Mouse (Mus musculus): ENCODE results near the gene Iffo1. TPM values are rescaled to one million over a fixed set of nuclear protein-coding genes. Genes with fewer than 3 reads are reported as not detected.

Iffo1 gene
- total RNA-seq (2021) = 10 to 100 TPM; 63.4 to 77.7 TPM

DNA sequence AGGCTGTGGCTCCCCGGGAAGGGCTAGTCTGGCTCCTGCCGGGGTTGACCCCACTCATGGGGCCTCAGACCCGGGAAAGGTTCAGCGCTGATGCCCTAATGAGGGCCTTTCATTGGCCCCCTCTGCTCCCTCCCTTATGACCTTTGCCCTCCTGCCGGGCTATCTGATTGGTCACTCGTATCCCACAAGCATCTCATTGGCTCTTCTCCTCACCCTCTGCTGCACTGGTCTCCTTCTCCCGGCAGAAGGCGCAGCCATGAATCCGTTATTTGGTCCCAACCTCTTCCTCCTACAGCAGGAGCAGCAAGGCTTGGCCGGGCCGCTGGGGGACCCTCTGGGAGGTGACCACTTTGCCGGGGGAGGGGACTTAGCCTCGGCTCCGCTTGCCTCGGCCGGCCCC is at the start of gene Iffo1:
Gene Iffo1, plus strand, starts transcription at position 241 of the 400 bp plus-strand sequence.
- peak; percentile 79 to 80 for DNase-seq (ENCODE audit: extremely low spot score in 1 of 2, low spot score in 1 of 2)

GRCm38 (mm10) chr6:125095391-125096278 is 49.4 kb upstream of the Iffo1 start, which contains the start of gene Chd4:
Gene Chd4 (plus strand): TSS chr6:125095981.
- DNase-seq (ENCODE audit: extremely low spot score in 1 of 2, low spot score in 1 of 2) = peak; percentile 86 to 93

GRCm38 (mm10) chr6:125096279-125096596 is 48.8 kb upstream of the Iffo1 start:
- DNase-seq (ENCODE audit: extremely low spot score in 1 of 2, low spot score in 1 of 2) = no peak

DNA sequence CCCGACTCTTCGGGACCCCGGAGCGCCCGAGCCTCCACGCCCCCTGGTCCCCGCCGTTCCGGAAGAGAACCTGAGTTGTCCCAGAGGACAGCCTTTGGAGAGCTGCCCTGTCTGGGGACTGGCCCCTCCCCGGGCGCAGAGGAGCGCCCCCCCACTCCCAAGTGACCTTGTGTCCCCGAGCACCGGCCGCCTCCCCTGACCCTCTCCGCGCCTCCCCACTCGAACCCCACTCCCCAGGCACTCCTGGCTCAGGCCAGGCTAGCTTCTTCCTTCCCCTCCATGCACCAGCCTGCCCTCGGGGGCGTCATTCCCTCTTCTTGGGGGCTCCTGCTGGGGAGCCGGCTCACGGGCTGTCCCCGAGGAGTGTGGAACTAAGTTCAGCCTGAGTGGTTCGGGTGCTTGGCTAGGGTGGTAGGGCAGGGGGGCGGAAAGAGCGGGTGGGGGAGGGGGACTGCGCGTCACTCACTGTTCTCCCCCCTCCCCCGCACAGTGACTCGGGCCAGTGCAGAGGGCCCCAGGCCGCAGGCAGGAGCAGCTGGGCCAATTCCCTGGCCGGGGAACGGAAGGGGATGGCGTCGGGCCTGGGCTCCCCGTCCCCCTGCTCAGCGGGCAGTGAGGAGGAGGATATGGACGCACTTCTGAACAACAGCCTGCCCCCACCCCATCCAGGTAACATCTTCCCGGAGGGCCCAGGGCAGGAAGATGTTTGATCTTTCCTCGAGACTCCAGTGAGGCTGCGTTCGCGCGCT is 48.3 kb upstream of the Iffo1 start:
- DNase-seq (ENCODE audit: extremely low spot score in 1 of 2, low spot score in 1 of 2) = peak in 1 of 2 experiments; percentile 35

DNA sequence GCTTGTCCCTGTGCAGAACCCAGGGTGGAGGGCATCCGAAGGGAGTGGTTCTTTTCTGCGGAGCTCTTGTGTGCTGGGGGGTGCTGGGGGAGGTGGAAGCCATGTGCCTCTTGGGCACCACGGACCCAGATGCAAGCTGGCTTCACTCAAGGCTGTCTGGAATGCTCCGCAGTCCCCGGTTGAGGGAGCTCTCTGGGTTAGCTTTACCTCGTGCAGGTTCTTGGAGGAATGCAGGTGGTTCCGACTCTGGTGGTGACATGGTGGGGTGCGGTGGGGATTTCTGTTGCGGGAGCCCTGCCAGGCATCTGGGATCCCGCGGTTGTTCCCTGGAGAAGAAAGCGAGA is 47.7 kb upstream of the Iffo1 start:
- DNase-seq (ENCODE audit: extremely low spot score in 1 of 2, low spot score in 1 of 2) = peak in 1 of 2 experiments; percentile 31

DNA sequence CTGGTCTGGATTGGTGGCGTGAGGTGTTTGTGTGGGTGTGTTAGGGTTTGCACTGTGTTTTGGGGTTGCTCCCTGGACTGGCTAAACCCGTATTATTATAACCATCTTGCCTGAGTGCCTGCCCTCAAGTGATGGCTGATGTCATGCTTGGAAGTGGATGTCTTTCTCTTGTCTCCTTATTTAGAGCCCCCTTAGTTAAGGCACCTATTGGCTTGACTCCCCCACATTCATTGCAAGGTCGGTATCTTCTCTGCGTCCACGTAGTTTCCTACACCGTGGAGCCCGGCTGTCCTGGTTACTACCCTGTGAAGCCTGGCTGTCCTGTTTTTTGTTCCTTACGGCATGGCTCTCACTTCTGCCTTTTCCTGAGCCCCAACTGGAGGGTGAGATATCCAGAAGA is 47.1 kb upstream of the Iffo1 start:
- DNase-seq (ENCODE audit: extremely low spot score in 1 of 2, low spot score in 1 of 2) = no peak

DNA sequence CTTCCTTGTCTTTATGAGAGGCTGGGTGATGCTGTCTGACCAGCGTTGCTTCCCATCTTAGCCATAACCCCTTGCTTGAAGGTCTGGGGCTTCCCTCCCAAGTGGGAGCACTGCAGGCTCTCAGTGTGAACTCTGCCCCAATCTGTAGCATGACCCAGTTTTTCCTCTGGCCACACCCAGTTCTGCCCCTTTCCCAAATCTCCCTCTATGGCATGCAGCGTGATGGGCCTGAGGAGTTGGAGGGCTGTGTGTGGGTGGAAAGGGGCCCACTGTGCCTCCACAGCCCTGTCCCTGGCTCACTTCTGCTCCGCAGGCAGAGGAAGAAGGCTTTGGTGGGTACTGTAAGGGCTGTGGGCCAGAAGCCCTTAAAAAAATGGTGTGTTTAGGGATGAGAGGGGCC is 46.5 kb upstream of the Iffo1 start:
- no peak for DNase-seq (ENCODE audit: extremely low spot score in 1 of 2, low spot score in 1 of 2)

DNA sequence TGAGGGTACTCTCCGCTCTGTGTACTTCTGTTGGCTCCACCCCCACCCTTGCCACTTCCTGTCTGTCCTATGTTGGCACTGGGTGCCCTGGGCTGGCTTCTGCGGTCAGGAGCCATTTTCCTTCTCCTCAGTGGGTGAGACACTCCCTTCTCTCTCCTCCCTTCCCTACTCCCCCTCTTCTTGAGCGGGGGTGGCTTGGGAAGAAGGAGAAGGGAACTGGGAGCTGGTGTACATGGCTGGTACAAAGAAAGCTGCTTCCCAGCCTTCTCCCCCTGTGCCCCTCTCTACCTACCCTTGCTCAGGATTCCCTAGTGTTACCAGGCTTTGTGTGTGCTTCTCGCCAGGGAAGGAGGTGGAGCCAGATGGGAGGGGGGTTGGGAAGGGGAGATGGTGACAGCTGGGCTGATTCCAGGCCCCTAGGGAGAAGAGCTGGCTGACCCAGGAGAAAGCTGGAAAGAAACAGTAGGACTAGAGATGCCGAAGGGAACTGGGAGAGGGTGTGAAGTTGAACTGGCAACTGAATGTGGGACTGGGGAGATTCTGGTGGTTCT is 45.5 kb upstream of the Iffo1 start:
- DNase-seq (ENCODE audit: extremely low spot score in 1 of 2, low spot score in 1 of 2) = no peak

DNA sequence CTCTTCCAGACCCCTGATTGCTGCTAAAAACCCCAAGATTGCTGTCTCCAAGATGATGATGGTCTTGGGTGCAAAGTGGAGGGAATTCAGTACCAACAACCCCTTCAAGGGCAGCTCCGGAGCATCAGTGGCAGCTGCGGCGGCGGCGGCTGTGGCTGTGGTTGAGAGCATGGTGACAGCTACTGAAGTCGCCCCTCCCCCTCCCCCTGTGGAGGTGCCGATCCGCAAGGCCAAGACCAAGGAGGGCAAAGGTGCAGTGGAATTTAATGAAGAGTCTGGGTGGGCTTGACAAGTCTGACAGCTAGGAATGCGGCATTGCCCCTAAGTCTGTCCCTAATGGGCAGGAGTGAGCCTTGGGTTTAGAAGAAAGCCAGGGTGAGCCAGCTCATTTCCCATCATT is 43.6 kb upstream of the Iffo1 start:
- DNase-seq (ENCODE audit: extremely low spot score in 1 of 2, low spot score in 1 of 2) = no peak

GRCm38 (mm10) chr6:125104223-125104622 is 40.8 kb upstream of the Iffo1 start:
- no peak for DNase-seq (ENCODE audit: extremely low spot score in 1 of 2, low spot score in 1 of 2)

DNA sequence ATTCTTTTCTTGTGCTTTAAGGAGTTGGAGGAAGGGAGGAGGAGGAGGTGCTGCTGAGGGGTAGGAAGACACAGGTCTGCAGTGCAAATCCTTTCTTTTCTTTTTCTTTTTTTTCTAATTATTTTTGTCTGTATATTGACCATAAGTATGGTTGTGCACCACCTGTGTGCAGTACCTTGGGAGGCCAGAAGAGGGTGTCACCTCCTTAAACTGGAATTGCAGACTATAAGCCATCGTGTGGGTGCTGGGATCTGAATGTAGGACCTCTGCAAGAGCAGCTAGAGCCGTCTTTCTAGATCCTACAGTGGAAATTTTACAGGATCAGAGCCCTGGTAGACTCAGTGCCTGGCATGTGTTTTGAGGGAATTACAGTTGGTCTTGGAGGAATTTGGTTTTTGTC is 37.3 kb upstream of the Iffo1 start:
- DNase-seq (ENCODE audit: extremely low spot score in 1 of 2, low spot score in 1 of 2) = no peak

DNA sequence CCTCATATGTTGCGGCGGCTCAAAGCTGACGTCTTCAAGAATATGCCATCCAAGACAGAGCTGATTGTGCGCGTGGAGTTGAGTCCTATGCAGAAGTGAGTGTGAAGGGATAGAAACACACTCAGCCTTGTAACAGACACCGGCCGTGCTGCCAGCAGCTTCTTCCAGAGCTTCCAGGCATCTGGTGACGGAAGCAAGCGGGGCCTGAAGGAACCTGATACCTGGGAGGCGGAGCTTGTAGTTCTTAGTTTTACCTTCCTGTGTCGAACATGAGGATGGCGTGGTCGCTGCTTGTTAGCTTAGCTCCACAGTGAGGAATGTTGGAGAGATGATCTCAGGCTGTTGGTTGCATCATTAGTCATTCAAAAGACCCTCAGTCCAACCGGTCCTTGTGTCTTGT is 35.7 kb upstream of the Iffo1 start:
- no peak for DNase-seq (ENCODE audit: extremely low spot score in 1 of 2, low spot score in 1 of 2)

DNA sequence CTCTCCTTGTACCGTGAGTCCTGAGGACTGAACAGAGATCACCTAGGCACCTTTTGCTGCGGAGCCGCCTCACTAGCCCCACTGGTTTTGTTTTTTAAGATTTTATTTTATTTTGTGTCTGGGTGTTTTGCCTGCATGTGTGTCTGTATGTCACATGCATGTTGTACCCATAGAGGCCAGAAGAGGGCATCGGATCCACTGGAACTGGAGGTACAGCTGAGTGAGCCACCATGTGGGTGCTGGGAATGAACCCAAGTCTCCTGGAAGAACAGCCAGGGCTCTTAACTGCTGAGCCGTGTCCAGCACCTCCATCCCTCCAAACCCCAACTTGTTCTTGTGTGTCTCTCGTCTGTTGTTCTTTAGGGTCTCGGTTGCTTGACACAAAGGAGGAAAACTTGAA is 34.1 kb upstream of the Iffo1 start:
- peak in 1 of 2 experiments; percentile 41 for DNase-seq (ENCODE audit: extremely low spot score in 1 of 2, low spot score in 1 of 2)

GRCm38 (mm10) chr6:125112553-125112952 is 32.5 kb upstream of the Iffo1 start:
- no peak for DNase-seq (ENCODE audit: extremely low spot score in 1 of 2, low spot score in 1 of 2)

DNA sequence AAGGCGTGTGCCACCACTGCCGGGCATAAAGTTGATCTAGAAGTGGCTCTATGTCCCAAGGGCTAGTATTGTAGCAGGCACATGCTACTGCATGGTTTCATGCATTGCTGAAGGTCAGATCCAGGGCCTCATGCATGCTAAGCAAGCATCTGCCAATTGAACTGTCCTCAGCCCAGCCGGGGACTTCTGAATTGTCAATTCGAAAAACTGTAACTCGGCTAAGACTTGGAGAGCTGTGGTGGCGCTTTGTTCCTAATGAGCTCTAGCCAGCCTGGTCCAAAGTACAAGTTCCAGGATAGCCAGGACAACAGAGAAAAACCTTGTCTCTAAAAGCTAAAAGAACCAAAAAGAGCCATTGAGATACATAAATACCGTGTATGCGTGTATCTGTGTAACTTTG is 25.7 kb upstream of the Iffo1 start:
- no peak for DNase-seq (ENCODE audit: extremely low spot score in 1 of 2, low spot score in 1 of 2)

DNA sequence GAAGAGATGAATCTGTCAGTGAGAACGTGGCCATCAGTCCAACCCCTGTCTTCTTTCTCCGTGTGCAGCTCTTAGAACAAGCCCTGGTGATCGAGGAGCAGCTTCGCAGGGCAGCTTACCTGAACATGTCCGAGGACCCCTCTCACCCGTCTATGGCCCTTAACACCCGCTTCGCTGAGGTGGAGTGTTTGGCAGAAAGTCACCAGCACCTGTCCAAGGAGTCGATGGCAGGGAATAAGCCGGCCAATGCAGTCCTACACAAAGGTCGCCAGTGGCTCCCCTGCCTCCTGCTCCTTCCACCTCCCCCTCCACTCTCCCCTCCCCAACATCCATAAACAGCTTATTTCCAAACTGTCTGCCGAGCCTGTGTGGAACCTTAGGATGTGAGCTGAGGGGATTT is 16.3 kb upstream of the Iffo1 start:
- DNase-seq (ENCODE audit: extremely low spot score in 1 of 2, low spot score in 1 of 2) = no peak

DNA sequence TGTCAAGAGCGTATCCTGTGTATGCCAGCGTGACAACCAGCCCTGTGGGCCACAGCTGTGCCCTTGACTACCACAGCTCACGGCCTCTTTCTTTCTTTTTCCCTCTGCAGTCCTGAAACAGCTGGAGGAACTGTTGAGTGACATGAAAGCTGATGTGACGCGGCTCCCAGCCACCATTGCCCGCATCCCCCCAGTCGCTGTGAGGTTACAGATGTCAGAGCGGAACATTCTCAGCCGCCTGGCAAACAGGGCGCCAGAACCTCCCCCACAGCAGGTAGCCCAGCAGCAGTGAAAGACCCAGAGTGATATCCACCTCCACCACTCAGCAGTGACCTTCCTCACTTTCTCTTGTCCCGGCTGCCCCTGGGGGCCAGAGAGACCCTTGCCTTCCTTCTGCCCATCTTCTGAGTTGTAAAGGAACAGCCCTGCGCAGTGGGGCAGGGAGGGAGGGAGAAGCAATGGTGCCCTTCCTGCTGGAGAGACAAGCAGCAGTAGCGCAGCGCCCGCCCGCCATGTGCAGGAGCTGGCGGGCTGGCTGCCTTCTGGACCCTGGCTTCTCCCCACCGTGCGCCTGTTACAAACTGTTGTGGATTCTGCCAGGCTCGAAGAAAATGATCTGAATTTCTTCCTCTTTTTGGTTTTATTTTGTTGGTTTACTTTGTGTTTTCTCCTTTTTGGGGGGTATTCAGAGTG is 15.2 kb upstream of the Iffo1 start:
- DNase-seq (ENCODE audit: extremely low spot score in 1 of 2, low spot score in 1 of 2) = no peak

DNA sequence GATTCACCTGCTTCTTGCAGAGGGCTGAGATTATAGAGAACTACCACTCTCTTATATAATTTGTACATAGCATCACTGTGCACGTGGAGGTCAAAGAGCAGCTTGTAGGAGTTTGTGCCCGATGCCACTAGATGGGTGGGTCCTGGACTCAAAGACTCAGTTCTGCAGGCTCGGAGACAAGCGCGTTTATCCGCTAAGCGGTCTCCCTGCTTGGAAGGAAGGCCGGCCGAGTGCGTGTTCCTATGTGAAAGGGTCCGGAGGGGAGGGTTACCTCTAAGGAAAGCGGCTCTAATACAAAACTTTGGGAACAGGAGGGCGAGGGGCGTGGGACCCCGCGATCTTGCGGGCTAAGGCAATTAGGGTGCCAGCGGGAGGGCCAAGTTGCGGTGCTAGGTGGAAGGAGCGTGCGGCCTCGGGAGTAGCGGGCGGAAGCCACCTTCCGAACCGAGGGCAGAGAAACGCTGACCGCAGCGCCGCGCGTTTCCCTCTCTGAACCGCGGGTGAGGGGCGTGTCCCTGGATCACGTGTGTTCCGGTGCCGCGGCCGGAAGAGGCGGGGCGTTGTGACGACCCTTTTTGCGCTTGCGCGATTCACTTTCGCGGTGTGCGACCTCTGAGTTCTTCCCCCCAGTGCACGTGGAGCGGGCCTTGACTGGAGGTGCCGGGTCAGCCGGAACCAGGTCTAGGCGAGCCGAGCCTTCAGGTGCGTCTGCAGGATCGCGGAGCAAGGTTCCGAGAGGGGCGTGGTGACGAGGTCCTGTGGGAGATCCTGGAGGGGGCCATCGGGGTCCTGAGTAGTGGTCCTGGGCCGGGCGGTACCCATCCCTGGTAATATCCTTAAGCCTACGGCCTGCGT is 13.5 kb upstream of the Iffo1 start, which contains the start of gene Nop2:
Gene Nop2, plus strand, starts transcription at position 608 of the 855 bp plus-strand sequence.
- DNase-seq (ENCODE audit: extremely low spot score in 1 of 2, low spot score in 1 of 2) = peak; percentile 63 to 72

GRCm38 (mm10) chr6:125132470-125132869 is 12.6 kb upstream of the Iffo1 start:
- no peak for DNase-seq (ENCODE audit: extremely low spot score in 1 of 2, low spot score in 1 of 2)

Data from layer of hippocampus, postnatal 25 days (tissue).